Mouse (Mus musculus): Measurements from ENCODE around the gene Treml2. TPM values are rescaled to one million over a fixed set of nuclear protein-coding genes. Genes with fewer than 3 reads are reported as not detected.

The Treml2 gene
- 0.05 and 0.18 TPM in 2 replicates for polyA plus RNA-seq (2015; fragmentation: Nextera tagmentation; extraction: Ambion mirVana)

DNA sequence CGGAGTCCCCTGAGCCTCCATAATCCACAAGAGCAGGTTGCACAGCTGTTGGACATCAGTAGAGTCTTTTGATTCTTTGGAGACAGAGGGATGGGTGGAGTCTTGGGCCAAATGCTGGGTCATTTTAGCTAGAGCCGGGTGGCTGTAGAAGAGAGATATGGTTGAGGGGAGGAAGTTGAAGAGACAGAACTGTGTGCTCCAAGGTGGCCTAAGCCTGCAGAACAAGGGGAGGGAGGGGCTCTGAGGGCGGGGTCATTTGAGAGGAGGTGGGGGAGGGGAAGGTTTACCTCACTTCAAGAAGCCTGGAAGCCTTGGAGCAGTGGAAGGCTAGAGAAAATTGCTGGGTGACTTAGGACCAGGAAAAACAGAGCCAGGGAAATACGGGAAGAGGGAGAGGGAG lies at the start of gene Treml2:
Treml2 (plus strand) TSS at position 296 of the 400 bp plus-strand sequence.
- H3K4me2 ChIP-seq, result no peak within 1 kb of the TSS
- H3K27ac ChIP-seq, result no peak within 1 kb of the TSS

DNA sequence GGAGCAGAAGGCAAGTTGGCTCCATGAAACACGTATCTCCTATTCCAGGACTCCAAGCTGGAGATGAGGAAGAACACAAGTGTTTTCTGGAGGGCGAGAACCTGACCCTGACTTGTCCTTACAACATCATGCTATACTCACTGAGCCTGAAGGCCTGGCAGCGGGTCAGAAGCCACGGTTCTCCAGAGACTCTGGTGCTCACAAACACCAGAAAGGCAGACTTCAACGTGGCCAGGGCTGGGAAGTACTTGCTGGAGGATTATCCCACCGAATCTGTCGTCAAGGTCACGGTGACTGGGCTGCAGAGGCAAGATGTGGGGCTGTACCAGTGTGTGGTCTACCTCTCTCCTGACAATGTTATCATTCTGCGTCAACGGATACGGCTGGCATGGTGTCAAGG lies 49.8 kb upstream of the Treml2 start:
- Histone ChIP-seq H3K27me3 (no peaks in the 10 kb centered on the region), H3K36me3 (no peaks in the 10 kb centered on the region), H3K4me1 (no peaks in the 10 kb centered on the region), H3K27ac (no peak overlapping the region), H3K9ac (no peak overlapping the region), H3K4me3 (no peak overlapping the region), H3K9me3 (no peaks in the 10 kb centered on the region), H3K4me2 (no peak overlapping the region)
- ATAC-seq (ENCODE audit: insufficient number of reproducible peaks, low FRiP score, low TSS enrichment, low read depth), result no peak
- WGBS, result 80% methylated on average over 11 of the region's 11 CpGs

More for the DNA sequence above, at the start of gene Treml2:
- no peaks in the 10 kb centered on the region for H3K27me3 ChIP-seq
- no peak for ATAC-seq (ENCODE audit: insufficient number of reproducible peaks, low FRiP score, low TSS enrichment, low read depth)
- no peak within 1 kb of the TSS for H3K9ac ChIP-seq
- no peaks in the 10 kb centered on the region for H3K4me1 ChIP-seq
- no peaks in the 10 kb centered on the region for H3K36me3 ChIP-seq
- H3K4me3 ChIP-seq, result no peak within 1 kb of the TSS
- WGBS, result 18% methylated on average over 3 of the region's 4 CpGs
- no peaks in the 10 kb centered on the region for H3K9me3 ChIP-seq

DNA sequence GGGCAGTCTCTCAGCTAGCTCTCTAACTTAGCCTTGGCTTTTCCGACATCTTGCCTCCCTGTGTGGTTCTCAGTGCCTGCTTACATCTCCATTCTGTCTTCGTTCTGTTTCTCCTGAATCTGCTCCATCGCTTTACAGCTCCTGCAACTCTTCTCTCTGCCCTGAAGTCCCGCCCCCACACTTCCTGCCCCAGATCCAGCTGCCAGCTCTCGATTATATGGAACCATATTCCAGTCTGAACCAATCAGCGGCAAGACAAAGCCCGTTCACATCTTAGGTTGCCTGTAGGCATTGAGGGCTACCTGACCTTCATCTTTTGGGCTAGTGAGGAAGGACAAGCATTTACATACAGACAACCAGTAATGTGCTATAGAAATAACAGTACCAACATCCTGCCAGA lies 48.7 kb upstream of the Treml2 start:
- no peak overlapping the region for H3K27ac ChIP-seq
- no peak overlapping the region for H3K4me3 ChIP-seq
- no peaks in the 10 kb centered on the region for H3K9me3 ChIP-seq
- no peaks in the 10 kb centered on the region for H3K27me3 ChIP-seq
- no peak for ATAC-seq (ENCODE audit: insufficient number of reproducible peaks, low FRiP score, low TSS enrichment, low read depth)
- H3K4me2 ChIP-seq, result no peak overlapping the region
- H3K9ac ChIP-seq, result no peak overlapping the region
- WGBS, result 80% methylated on average over 7 of the region's 7 CpGs
- no peaks in the 10 kb centered on the region for H3K36me3 ChIP-seq
- H3K4me1 ChIP-seq, result no peaks in the 10 kb centered on the region

DNA sequence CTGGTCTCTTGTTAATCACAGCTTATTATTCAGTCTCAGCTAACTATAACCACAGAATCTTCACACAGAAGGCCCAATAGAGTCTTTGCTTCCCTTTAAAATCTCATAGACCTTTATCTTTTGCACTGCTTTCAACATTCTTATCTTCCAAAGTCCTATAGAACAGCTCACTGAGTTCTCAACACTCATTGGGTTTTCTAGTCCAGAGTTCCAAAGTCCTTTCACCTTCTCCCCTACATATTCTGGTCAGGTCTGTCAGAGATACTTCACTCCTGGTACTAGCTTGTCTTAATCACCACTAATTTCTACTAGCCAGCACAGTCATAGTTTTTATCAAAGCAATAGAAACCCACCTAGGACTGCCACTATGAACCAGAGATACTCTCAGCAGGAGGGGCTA lies 42.7 kb upstream of the Treml2 start:
- no peak overlapping the region for H3K9ac ChIP-seq
- ATAC-seq (ENCODE audit: insufficient number of reproducible peaks, low FRiP score, low TSS enrichment, low read depth), result no peak
- no peak overlapping the region for H3K4me2 ChIP-seq
- no peak overlapping the region for H3K27ac ChIP-seq
- H3K36me3 ChIP-seq, result no peaks in the 10 kb centered on the region
- H3K9me3 ChIP-seq, result peaks cover 7% of the 10 kb centered on the region; the same call in 1 of the 2 replicates
- no peaks in the 10 kb centered on the region for H3K4me1 ChIP-seq
- no peak overlapping the region for H3K4me3 ChIP-seq
- H3K27me3 ChIP-seq, result no peaks in the 10 kb centered on the region

DNA sequence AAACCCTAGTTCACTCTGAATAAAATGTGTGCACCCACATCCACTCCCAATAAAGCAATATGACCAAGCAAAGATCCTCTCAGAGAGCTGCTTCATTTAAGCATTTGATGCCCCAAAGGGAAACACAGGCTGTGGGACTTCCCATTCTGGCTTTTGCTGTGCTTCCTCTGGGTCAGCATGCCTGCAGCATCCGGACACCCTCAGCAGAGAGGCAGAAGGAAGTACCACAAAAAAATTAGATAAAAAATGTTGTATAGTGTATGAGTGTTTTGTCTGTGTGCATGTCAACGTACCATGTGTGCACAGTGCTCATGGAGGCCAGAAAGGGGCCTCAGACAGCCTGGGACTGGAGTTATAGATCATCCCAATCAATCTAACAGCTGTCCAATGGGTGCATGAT lies 37.4 kb upstream of the Treml2 start:
- Histone ChIP-seq H3K9ac (no peak overlapping the region), H3K27ac (no peak overlapping the region), H3K27me3 (no peaks in the 10 kb centered on the region), H3K4me3 (no peak overlapping the region), H3K4me2 (no peak overlapping the region), H3K36me3 (no peaks in the 10 kb centered on the region), H3K4me1 (no peaks in the 10 kb centered on the region), H3K9me3 (peaks cover 7% of the 10 kb centered on the region; the same call in 1 of the 2 replicates)
- WGBS, result 79% methylated on average over 2 of the region's 2 CpGs
- no peak for ATAC-seq (ENCODE audit: insufficient number of reproducible peaks, low FRiP score, low TSS enrichment, low read depth)

DNA sequence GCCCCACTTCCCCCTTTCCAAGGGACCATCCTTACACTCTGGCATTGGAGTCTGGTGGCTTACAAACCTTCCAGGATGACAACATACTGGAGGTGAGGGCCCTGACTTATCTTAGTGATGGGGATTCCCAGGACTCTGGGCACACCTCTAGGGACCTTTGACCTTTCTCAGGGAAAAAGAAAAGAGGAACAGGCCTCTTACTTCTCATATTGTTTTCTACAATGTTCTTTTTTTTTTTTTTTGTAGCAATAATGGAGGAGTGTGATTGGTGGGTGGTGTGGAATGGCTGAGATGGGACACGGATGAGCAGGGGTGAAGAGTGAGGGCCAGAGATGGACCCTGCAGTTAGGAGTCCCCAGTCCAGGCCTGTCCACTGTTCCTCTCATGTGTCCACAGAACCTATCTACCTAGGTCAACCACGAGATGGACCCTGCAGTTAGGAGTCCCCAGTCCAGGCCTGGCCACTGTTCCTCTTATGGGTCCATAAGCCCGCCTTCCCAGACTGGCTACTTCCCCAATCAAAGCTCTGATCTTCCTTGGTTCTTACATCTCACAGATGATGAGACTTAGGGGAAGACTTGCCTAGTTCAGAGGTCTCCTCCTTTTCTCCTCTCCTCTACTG lies 35.4 kb upstream of the Treml2 start, which contains the start of gene Treml4:
Treml4 (plus strand) TSS at position 555 of the 622 bp plus-strand sequence.
- Histone ChIP-seq H3K4me2 (no peak within 1 kb of the TSS), H3K9me3 (peaks cover 5% of the 10 kb centered on the region; the same call in 1 of the 2 replicates), H3K36me3 (no peaks in the 10 kb centered on the region), H3K4me1 (no peaks in the 10 kb centered on the region), H3K9ac (no peak within 1 kb of the TSS), H3K27ac (no peak within 1 kb of the TSS), H3K4me3 (no peak within 1 kb of the TSS), H3K27me3 (no peaks in the 10 kb centered on the region)
- ATAC-seq (ENCODE audit: insufficient number of reproducible peaks, low FRiP score, low TSS enrichment, low read depth), result no peak
- whole genome bisulfite sequencing, result 86% methylated on average over 3 of the region's 3 CpGs

DNA sequence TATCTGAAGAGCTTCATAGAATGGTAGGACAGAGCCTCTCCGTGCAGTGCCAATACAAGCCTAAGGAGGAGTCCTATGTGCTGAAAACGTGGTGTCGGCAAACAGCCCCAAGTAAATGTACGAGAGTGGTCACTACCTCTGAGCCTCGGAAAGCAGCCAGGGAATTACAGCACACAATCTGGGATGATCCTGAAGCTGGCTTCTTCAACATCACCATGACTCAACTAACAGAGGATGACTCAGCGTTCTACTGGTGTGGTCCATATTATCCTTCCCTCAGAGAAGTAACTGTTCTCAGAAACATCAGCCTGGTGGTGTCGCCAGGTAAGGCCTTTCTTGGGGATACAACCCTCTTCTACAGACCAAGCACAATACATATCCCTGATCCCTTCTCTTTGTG lies 34.6 kb upstream of the Treml2 start:
- no peaks in the 10 kb centered on the region for H3K4me1 ChIP-seq
- no peaks in the 10 kb centered on the region for H3K27me3 ChIP-seq
- WGBS, result 89% methylated on average over 7 of the region's 7 CpGs
- no peak for ATAC-seq (ENCODE audit: insufficient number of reproducible peaks, low FRiP score, low TSS enrichment, low read depth)
- no peak overlapping the region for H3K4me2 ChIP-seq
- H3K4me3 ChIP-seq, result no peak overlapping the region
- H3K9ac ChIP-seq, result no peak overlapping the region
- H3K36me3 ChIP-seq, result no peaks in the 10 kb centered on the region
- H3K9me3 ChIP-seq, result no peaks in the 10 kb centered on the region
- no peak overlapping the region for H3K27ac ChIP-seq

DNA sequence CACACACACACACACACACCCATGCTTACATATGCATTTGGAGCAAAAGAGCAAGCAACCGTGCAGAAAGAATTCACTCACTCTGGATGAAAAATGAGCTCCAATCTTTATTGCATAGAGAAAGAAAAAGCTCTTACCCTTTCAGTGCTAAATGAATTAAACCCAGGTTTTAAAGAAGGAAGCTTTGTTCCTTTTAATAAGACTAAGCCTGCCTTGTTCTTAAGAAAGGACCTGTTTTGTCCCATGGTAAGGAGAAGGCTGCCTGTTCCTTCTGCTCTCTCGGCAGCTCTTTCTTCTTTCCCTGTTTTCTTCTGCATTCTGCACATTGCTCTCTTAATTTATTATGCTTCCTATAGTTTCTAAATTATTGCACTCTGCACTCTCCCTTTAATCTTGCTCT lies 33.2 kb upstream of the Treml2 start:
- Histone ChIP-seq H3K27me3 (no peaks in the 10 kb centered on the region), H3K9me3 (no peaks in the 10 kb centered on the region), H3K4me3 (no peak overlapping the region), H3K4me2 (no peak overlapping the region), H3K36me3 (no peaks in the 10 kb centered on the region), H3K27ac (no peak overlapping the region), H3K4me1 (no peaks in the 10 kb centered on the region), H3K9ac (no peak overlapping the region)
- no peak for ATAC-seq (ENCODE audit: insufficient number of reproducible peaks, low FRiP score, low TSS enrichment, low read depth)
- WGBS, result 6% methylated on average over 2 of the region's 2 CpGs

DNA sequence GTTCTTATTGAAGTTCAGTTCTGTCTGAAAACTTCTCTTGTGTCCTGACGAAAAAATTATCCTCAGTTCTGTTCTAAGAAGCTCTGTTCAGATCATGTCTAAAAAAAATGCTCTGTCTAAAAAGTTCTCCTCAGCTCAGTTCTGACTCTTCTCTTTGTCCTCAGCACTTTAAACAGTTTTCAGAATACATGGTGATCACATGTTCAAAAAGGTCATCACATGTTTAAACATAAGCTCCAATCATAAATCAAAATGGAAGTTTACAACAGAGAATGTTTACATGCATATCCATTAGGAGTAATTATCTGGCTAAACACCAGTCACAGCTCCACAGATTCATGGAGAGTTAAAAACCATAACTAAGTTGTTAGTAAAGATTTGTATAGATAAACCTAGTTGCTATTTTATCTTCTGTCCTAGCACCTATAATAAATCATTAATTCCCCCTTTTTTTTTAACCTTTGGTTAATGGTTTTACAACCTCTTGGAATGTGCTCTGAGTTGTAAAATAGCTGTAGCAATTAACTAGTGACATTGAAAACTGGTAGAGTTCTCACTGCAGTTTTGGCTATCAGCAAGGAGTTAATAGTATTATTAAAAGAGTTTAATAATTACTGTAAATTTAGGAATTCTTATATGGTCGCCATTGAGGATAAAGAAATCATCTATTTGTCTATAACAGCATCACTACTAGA lies 32.5 kb upstream of the Treml2 start:
- no peak overlapping the region for H3K4me2 ChIP-seq
- H3K4me1 ChIP-seq, result no peaks in the 10 kb centered on the region
- no peaks in the 10 kb centered on the region for H3K27me3 ChIP-seq
- no peak overlapping the region for H3K4me3 ChIP-seq
- H3K36me3 ChIP-seq, result no peaks in the 10 kb centered on the region
- no peak overlapping the region for H3K9ac ChIP-seq
- H3K9me3 ChIP-seq, result no peaks in the 10 kb centered on the region
- H3K27ac ChIP-seq, result no peak overlapping the region
- 26% methylated on average over 2 of the region's 2 CpGs for WGBS
- no peak for ATAC-seq (ENCODE audit: insufficient number of reproducible peaks, low FRiP score, low TSS enrichment, low read depth)

DNA sequence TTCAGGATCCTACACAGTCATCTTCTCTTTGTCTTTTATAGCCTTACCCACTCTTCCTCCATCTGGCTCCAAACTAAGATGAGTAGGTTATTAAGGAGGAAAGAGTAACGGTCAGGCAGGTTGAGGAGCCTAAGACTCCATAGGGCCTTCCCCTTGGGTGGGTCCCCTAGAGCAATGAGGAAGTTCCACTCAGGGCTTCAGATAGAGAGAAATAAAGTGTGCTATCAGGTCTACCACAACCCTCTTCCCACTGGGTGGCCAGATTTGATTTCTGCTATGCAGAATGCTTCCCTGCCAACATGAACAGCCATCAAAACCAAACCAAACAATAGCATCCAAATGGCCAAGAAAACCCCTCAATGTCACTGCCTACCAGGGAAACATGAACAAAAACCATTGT lies 31.7 kb upstream of the Treml2 start:
- Histone ChIP-seq H3K4me1 (no peaks in the 10 kb centered on the region), H3K9me3 (no peaks in the 10 kb centered on the region), H3K9ac (no peak overlapping the region), H3K4me3 (no peak overlapping the region), H3K27ac (no peak overlapping the region), H3K4me2 (no peak overlapping the region), H3K36me3 (no peaks in the 10 kb centered on the region), H3K27me3 (no peaks in the 10 kb centered on the region)
- WGBS, result 60% methylated on average over 1 of the region's 1 CpGs
- no peak for ATAC-seq (ENCODE audit: insufficient number of reproducible peaks, low FRiP score, low TSS enrichment, low read depth)

DNA sequence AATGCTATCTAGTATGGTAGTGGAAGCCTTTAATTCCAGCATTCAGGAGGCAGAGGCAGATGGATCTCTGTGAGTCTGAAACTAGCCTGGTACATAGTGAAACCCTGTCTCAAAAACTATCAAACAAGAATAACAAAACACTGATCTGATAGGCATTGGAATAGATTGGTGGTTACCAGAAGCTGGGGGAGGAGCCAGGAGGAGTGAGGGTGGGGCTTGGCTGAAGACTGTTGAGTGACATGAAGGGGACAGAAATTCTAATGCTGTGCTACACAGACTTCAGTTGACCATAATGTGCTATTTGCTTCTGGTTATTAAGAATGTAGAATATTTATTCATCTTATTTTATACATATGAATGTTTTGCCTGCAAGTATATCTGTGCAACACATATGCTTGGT lies 31.0 kb upstream of the Treml2 start:
- H3K9me3 ChIP-seq, result no peaks in the 10 kb centered on the region
- ATAC-seq (ENCODE audit: insufficient number of reproducible peaks, low FRiP score, low TSS enrichment, low read depth), result no peak
- no peaks in the 10 kb centered on the region for H3K4me1 ChIP-seq
- no peak overlapping the region for H3K4me2 ChIP-seq
- H3K27ac ChIP-seq, result no peak overlapping the region
- no peak overlapping the region for H3K4me3 ChIP-seq
- H3K9ac ChIP-seq, result no peak overlapping the region
- H3K27me3 ChIP-seq, result no peaks in the 10 kb centered on the region
- H3K36me3 ChIP-seq, result no peaks in the 10 kb centered on the region

DNA sequence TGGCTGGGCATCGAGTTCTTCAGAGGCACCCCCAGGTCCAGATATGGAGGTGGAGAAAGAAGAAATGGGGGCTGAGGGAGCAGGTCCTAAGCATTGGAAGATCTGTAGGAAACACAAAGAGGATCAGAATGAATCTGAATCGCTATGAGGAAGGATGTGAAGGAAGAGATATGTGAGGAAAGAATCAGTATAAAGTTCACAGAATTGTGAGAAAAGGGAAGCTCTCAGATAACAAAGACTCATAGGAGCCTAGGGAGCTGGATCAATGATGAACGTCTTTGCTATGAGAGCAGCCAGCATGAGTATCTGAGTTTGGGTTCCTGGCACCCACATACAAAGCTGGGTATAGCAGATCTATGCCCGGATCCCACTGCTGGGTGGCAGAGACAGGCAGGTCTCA lies 29.5 kb upstream of the Treml2 start:
- Histone ChIP-seq H3K4me1 (no peaks in the 10 kb centered on the region), H3K4me3 (no peak overlapping the region), H3K27me3 (no peaks in the 10 kb centered on the region), H3K27ac (no peak overlapping the region), H3K36me3 (no peaks in the 10 kb centered on the region), H3K4me2 (no peak overlapping the region), H3K9me3 (no peaks in the 10 kb centered on the region), H3K9ac (no peak overlapping the region)
- 72% methylated on average over 4 of the region's 4 CpGs for WGBS
- ATAC-seq (ENCODE audit: insufficient number of reproducible peaks, low FRiP score, low TSS enrichment, low read depth), result no peak

Data from limb, embryonic 15.5 days (tissue).